Mouse (Mus musculus) megakaryocyte, embryonic 14.5 days (primary cell): ENCODE data around the gene Jaml. TPM values are rescaled to one million over a fixed set of nuclear protein-coding genes. Genes with fewer than 3 reads are reported as not detected.

Experiments used
- H3K27me3 ChIP-seq: replicated peaks from 2 replicates; pipeline ENCODE3; 2012; ENCODE audit warnings: inconsistent platforms
- H3K36me3 ChIP-seq: replicated peaks from 2 replicates; pipeline ENCODE3; 2012; ENCODE audit warnings: low read length, inconsistent platforms, mixed read lengths
- H3K4me1 ChIP-seq: 2 replicates; pipeline ENCODE4 v1.6.1; 2012; ENCODE audit warnings: inconsistent platforms
- H3K4me3 ChIP-seq: replicated peaks from 2 replicates; pipeline ENCODE3; 2012; ENCODE audit warnings: moderate library complexity, mild to moderate bottlenecking, inconsistent platforms
- H3K9me3 ChIP-seq: 2 replicates; pipeline ENCODE4 v1.6.1; 2012; ENCODE audit warnings: inconsistent platforms
- FLI1 ChIP-seq: IDR thresholded peaks from 2 replicates; pipeline ENCODE4 v1.6.1; 2012; ENCODE audit warnings: low read length, inconsistent platforms, mixed read lengths
- GATA1 ChIP-seq: IDR thresholded peaks from 3 replicates; pipeline ENCODE4 v1.6.1; 2012; ENCODE audit warnings: mixed read lengths, low read length, inconsistent platforms, borderline replicate concordance
- polyA plus RNA-seq: library from polyadenylated mRNA; stranded (reverse); fragments of >175 nt; gene quantifications from 2 replicates; pipeline ENCODE4 v1.2.3, GENCODE M21; 2012; ENCODE audit warnings: low replicate concordance; ENCODE audit not compliant: insufficient read depth

Gene Jaml
- polyA plus RNA-seq, 1 experiment = 0.40 TPM

GRCm38 (mm10) chr9:45077859-45078258 lies 1.1 kb upstream of the Jaml start:
- peaks cover 78% of the 10 kb centered on the region for H3K27me3 ChIP-seq
- peaks cover 9% of the 10 kb centered on the region; the same call in 1 of the 2 replicates for H3K4me1 ChIP-seq
- H3K4me3 ChIP-seq = no peak overlapping the region
- no peaks in the 10 kb centered on the region for H3K36me3 ChIP-seq
- TF ChIP-seq GATA1 (no peak), FLI1 (no peak)
- no peaks in the 10 kb centered on the region for H3K9me3 ChIP-seq

- no peaks in the 10 kb centered on the region for H3K36me3 ChIP-seq
- H3K4me3 ChIP-seq = no peak overlapping the region
- peaks cover 74% of the 10 kb centered on the region for H3K27me3 ChIP-seq
- H3K4me1 ChIP-seq = peaks cover 9% of the 10 kb centered on the region; the same call in 1 of the 2 replicates
- H3K9me3 ChIP-seq = no peaks in the 10 kb centered on the region
- TF ChIP-seq FLI1 = no peak
- no peak for TF ChIP-seq GATA1
These were observed 4.1 kb downstream of the Jaml start for GRCm38 (mm10) chr9:45083132-45083531.

GRCm38 (mm10) chr9:45084556-45084955 lies 5.6 kb downstream of the Jaml start:
- Histone ChIP-seq H3K27me3 (peaks cover 67% of the 10 kb centered on the region), H3K9me3 (no peaks in the 10 kb centered on the region)

GRCm38 (mm10) chr9:45085741-45086690 lies 7.0 kb downstream of the Jaml start:
- H3K27me3 ChIP-seq = peaks cover 65% of the 10 kb centered on the region
- no peaks in the 10 kb centered on the region for H3K9me3 ChIP-seq
- no peaks in the 10 kb centered on the region for H3K36me3 ChIP-seq
- TF ChIP-seq FLI1 (no peak), GATA1 (no peak)
- H3K4me3 ChIP-seq = no peak overlapping the region
- 0 out of 2 replicates have a peak, but pooled peaks cover 6% of the 10 kb centered on the region for H3K4me1 ChIP-seq

More at GRCm38 (mm10) chr9:45084556-45084955, 5.6 kb downstream of the Jaml start:
- H3K4me1 ChIP-seq = 0 out of 2 replicates have a peak, but pooled peaks cover 3% of the 10 kb centered on the region
- no peak overlapping the region for H3K4me3 ChIP-seq
- H3K36me3 ChIP-seq = no peaks in the 10 kb centered on the region
- TF ChIP-seq FLI1 (no peak), GATA1 (no peak)

GRCm38 (mm10) chr9:45088040-45088439 lies 9.1 kb downstream of the Jaml start:
- Histone ChIP-seq H3K4me3 (no peak overlapping the region), H3K36me3 (no peaks in the 10 kb centered on the region), H3K9me3 (no peaks in the 10 kb centered on the region), H3K4me1 (peaks cover 13% of the 10 kb centered on the region; the same call in 1 of the 2 replicates), H3K27me3 (peaks cover 68% of the 10 kb centered on the region)
- TF ChIP-seq FLI1 = no peak
- TF ChIP-seq GATA1 = no peak

- H3K27me3 ChIP-seq = peaks cover 68% of the 10 kb centered on the region
- TF ChIP-seq GATA1 (no peak), FLI1 (no peak)
- no peak overlapping the region for H3K4me3 ChIP-seq
These were observed 11.8 kb downstream of the Jaml start for GRCm38 (mm10) chr9:45090811-45091210.

GRCm38 (mm10) chr9:45092641-45093040 lies 13.7 kb downstream of the Jaml start:
- no peak for TF ChIP-seq GATA1
- no peak for TF ChIP-seq FLI1
- peaks cover 70% of the 10 kb centered on the region for H3K27me3 ChIP-seq
- H3K36me3 ChIP-seq = no peaks in the 10 kb centered on the region
- H3K4me1 ChIP-seq = peaks cover 19% of the 10 kb centered on the region
- H3K9me3 ChIP-seq = no peaks in the 10 kb centered on the region
- peak overlapping the region; percentile 46 for H3K4me3 ChIP-seq

More at GRCm38 (mm10) chr9:45090811-45091210, 11.8 kb downstream of the Jaml start:
- no peaks in the 10 kb centered on the region for H3K9me3 ChIP-seq
- no peaks in the 10 kb centered on the region for H3K36me3 ChIP-seq
- peaks cover 19% of the 10 kb centered on the region for H3K4me1 ChIP-seq

- H3K4me3 ChIP-seq = peak overlapping the region; percentile 40
- TF ChIP-seq FLI1 (no peak), GATA1 (no peak)
- peaks cover 24% of the 10 kb centered on the region for H3K4me1 ChIP-seq
These were observed 16.4 kb downstream of the Jaml start for GRCm38 (mm10) chr9:45095149-45095937.

GRCm38 (mm10) chr9:45097877-45098276 lies 18.9 kb downstream of the Jaml start:
- Histone ChIP-seq H3K4me1 (peaks cover 17% of the 10 kb centered on the region), H3K36me3 (no peaks in the 10 kb centered on the region), H3K4me3 (no peak overlapping the region), H3K9me3 (no peaks in the 10 kb centered on the region), H3K27me3 (peaks cover 79% of the 10 kb centered on the region)
- TF ChIP-seq GATA1 (no peak), FLI1 (no peak)

More at GRCm38 (mm10) chr9:45095149-45095937, 16.4 kb downstream of the Jaml start:
- no peaks in the 10 kb centered on the region for H3K9me3 ChIP-seq
- peaks cover 79% of the 10 kb centered on the region for H3K27me3 ChIP-seq
- no peaks in the 10 kb centered on the region for H3K36me3 ChIP-seq

- peaks cover 17% of the 10 kb centered on the region for H3K4me1 ChIP-seq
- H3K36me3 ChIP-seq = no peaks in the 10 kb centered on the region
- peaks cover 79% of the 10 kb centered on the region for H3K27me3 ChIP-seq
- TF ChIP-seq FLI1 (no peak), GATA1 (no peak)
- H3K9me3 ChIP-seq = no peaks in the 10 kb centered on the region
- H3K4me3 ChIP-seq = no peak overlapping the region
These were observed 19.4 kb downstream of the Jaml start for GRCm38 (mm10) chr9:45098426-45098825.
